Mouse (Mus musculus) frontal cortex, adult (tissue): ENCODE measurements around the gene Rhox2c.
"Not testable (repeated sequence)": the region's sequence is repeated elsewhere in the genome, so short reads cannot be mapped to it uniquely, and the experiment has no call there.

Source experiments
- ATAC-seq: cut with Nextera tagmentation; 2 replicates; pipeline ENCODE4 v1.9.2; 2017; ENCODE audit warnings: mild to moderate bottlenecking, moderate library complexity, mixed read lengths; ENCODE audit not compliant: low TSS enrichment

The Rhox2c gene

DNA sequence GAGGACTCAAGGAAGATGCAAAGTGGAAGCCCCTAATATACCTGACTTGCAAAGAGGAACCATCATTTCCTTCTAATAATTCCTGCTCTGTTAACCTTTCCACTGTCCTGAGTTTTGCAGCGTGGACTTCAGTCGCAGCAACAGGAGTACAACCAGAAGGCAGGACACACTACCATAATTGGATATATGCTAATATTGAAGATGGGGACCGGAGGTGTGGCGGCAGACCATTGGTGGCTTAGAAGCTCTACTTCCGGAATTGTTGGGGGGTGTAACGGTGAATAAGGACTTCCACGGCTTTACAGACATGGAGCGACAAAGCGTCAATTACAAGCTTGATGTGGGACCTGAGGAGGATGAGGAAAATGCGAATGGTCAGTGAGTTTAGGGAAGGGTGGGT is at the start of gene Rhox2c:
Gene Rhox2c, plus strand, starts transcription at position 301 of the 400 bp plus-strand sequence.
- not testable (repeated sequence) for ATAC-seq

DNA sequence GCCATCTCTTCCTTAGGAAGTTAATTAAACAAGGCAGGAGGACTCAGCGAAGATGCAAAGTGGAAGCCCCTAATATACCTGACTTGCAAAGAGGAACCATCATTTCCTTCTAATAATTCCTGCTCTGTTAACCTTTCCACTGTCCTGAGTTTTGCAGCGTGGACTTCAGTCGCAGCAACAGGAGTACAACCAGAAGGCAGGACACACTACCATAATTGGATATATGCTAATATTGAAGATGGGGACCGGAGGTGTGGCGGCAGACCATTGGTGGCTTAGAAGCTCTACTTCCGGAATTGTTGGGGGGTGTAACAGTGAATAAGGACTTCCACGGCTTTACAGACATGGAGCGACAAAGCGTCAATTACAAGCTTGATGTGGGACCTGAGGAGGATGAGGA is 41.7 kb upstream of the Rhox2c start, which contains the start of gene Rhox2b:
Gene Rhox2b, plus strand, starts transcription at position 301 of the 400 bp plus-strand sequence.
- ATAC-seq: not testable (repeated sequence)

DNA sequence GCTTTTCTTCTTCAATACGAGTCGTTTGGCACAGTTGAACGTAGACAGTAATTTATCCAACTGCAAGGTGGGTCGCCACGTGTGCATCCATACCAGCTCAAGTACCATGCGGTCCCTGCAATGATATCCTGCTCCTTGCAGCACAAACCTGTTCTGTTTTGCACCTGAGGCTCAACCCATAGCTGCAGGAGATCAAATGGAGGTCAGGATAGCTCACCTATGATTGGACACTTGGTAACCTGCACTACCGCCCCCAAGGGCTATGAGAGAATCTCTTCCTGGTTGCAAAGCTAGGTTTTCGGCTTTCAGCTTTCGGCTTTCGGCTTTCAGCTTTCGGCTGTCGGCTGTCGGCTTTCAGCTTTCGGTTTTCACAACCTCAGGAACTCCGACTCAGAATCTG is 21.3 kb upstream of the Rhox2c start, which contains the start of gene Rhox4b:
Gene Rhox4b, plus strand, starts transcription at position 301 of the 400 bp plus-strand sequence.
- ATAC-seq: not testable (repeated sequence)

DNA sequence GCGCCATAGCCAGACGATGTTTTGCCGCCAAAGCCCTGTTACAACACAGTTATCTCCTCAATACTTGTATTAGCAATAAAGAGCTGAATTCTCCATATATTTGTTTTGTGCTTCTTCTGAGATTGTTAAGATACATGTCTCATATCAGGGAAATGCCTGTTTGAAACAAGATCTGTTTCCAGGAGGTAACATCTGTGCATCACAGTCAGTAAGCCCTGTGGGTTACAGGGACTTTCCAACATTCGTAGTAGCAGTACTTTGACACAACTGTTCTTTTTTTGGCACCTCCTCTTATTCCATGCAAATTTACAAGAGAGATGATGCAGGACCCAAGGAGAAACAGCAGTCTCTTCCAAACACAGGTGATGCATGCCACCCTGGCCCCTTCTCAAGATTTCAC is 4.8 kb downstream of the Rhox2c start, which contains the start of gene Rhox3c:
Gene Rhox3c, plus strand, starts transcription at position 301 of the 400 bp plus-strand sequence.
- ATAC-seq: not testable (repeated sequence)

DNA sequence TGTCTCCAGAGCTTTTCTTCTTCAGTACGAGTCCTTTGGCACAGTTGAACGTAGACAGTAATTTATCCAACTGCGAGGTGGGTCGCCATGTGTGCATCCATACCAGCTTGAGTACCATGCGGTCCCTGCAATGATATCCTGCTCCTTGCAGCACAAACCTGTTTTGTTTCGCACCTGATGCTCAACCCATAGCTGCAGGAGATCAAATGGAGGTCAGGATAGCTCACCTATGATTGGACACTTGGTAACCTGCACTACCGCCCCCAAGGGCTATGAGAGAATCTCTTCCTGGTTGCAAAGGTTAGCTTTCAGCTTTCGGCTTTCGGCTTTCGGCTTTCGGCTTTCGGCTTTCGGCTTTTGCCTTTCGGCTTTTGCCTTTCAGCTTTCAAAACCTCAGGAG is 26.6 kb downstream of the Rhox2c start, which contains the start of gene Rhox4c:
Gene Rhox4c, plus strand, starts transcription at position 301 of the 400 bp plus-strand sequence.
- not testable (repeated sequence) for ATAC-seq

DNA sequence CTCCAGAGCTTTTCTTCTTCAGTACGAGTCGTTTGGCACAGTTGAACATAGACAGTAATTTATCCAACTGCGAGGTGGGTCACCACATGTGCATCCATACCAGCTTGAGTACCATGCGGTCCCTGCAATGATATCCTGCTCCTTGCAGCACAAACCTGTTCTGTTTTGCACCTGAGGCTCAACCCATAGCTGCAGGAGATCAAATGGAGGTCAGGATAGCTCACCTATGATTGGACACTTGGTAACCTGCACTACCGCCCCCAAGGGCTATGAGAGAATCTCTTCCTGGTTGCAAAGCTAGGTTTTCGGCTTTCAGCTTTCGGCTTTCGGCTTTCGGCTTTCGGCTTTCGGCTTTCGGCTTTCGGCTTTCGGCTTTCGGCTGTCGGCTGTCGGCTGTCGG is 60.6 kb downstream of the Rhox2c start, which contains the start of gene Rhox4d:
Gene Rhox4d, plus strand, starts transcription at position 301 of the 400 bp plus-strand sequence.
- not testable (repeated sequence) for ATAC-seq
